Mouse (Mus musculus): ENCODE results near the gene Dap.

The Dap gene

GRCm38 (mm10) chr15:31261094-31261493 is 37.0 kb downstream of the Dap start:
- DNase-seq (ENCODE audit: extremely low spot score, low read depth, low spot score) = no peak

GRCm38 (mm10) chr15:31262361-31262760 is 38.2 kb downstream of the Dap start:
- no peak for DNase-seq (ENCODE audit: extremely low spot score, low read depth, low spot score)

GRCm38 (mm10) chr15:31264827-31265226 is 40.7 kb downstream of the Dap start:
- DNase-seq (ENCODE audit: extremely low spot score, low read depth, low spot score) = no peak

GRCm38 (mm10) chr15:31265404-31265803 is 41.3 kb downstream of the Dap start:
- DNase-seq (ENCODE audit: extremely low spot score, low read depth, low spot score) = no peak

GRCm38 (mm10) chr15:31265845-31266244 is 41.7 kb downstream of the Dap start:
- DNase-seq (ENCODE audit: extremely low spot score, low read depth, low spot score) = no peak

- DNase-seq (ENCODE audit: extremely low spot score, low read depth, low spot score) = no peak
Measured at GRCm38 (mm10) chr15:31268148-31268547, 44.0 kb downstream of the Dap start.

GRCm38 (mm10) chr15:31269558-31269957 is 45.4 kb downstream of the Dap start:
- DNase-seq (ENCODE audit: extremely low spot score, low read depth, low spot score) = no peak

- DNase-seq (ENCODE audit: extremely low spot score, low read depth, low spot score) = no peak
Measured at GRCm38 (mm10) chr15:31272695-31273094, 48.6 kb downstream of the Dap start.

- no peak for DNase-seq (ENCODE audit: extremely low spot score, low read depth, low spot score)
Measured at GRCm38 (mm10) chr15:31273509-31273908, 49.4 kb downstream of the Dap start.

GRCm38 (mm10) chr15:31278090-31278489 is 54.0 kb downstream of the Dap start:
- no peak for DNase-seq (ENCODE audit: extremely low spot score, low read depth, low spot score)

- no peak for DNase-seq (ENCODE audit: extremely low spot score, low read depth, low spot score)
Measured at GRCm38 (mm10) chr15:31279120-31279519, 55.0 kb downstream of the Dap start.

- no peak for DNase-seq (ENCODE audit: extremely low spot score, low read depth, low spot score)
Measured at GRCm38 (mm10) chr15:31279577-31280004, 55.5 kb downstream of the Dap start.

GRCm38 (mm10) chr15:31280059-31280458 is 55.9 kb downstream of the Dap start:
- no peak for DNase-seq (ENCODE audit: extremely low spot score, low read depth, low spot score)

GRCm38 (mm10) chr15:31280683-31281082 is 56.6 kb downstream of the Dap start:
- DNase-seq (ENCODE audit: extremely low spot score, low read depth, low spot score) = no peak

GRCm38 (mm10) chr15:31281830-31282229 is 57.7 kb downstream of the Dap start:
- no peak for DNase-seq (ENCODE audit: extremely low spot score, low read depth, low spot score)

- DNase-seq (ENCODE audit: extremely low spot score, low read depth, low spot score) = no peak
Measured at GRCm38 (mm10) chr15:31282353-31282752, 58.2 kb downstream of the Dap start.

GRCm38 (mm10) chr15:31284142-31284541 is 60.0 kb downstream of the Dap start:
- DNase-seq (ENCODE audit: extremely low spot score, low read depth, low spot score) = no peak

- DNase-seq (ENCODE audit: extremely low spot score, low read depth, low spot score) = no peak
Measured at GRCm38 (mm10) chr15:31284922-31285631, 61.0 kb downstream of the Dap start.

GRCm38 (mm10) chr15:31285695-31286094 is 61.6 kb downstream of the Dap start:
- no peak for DNase-seq (ENCODE audit: extremely low spot score, low read depth, low spot score)

GRCm38 (mm10) chr15:31292627-31293026 is 68.5 kb downstream of the Dap start:
- no peak for DNase-seq (ENCODE audit: extremely low spot score, low read depth, low spot score)

- no peak for DNase-seq (ENCODE audit: extremely low spot score, low read depth, low spot score)
Measured at GRCm38 (mm10) chr15:31294311-31294710, 70.2 kb downstream of the Dap start.

- DNase-seq (ENCODE audit: extremely low spot score, low read depth, low spot score) = no peak
Measured at GRCm38 (mm10) chr15:31296882-31297776, 73.0 kb downstream of the Dap start.
